In the genomic region with DNA sequence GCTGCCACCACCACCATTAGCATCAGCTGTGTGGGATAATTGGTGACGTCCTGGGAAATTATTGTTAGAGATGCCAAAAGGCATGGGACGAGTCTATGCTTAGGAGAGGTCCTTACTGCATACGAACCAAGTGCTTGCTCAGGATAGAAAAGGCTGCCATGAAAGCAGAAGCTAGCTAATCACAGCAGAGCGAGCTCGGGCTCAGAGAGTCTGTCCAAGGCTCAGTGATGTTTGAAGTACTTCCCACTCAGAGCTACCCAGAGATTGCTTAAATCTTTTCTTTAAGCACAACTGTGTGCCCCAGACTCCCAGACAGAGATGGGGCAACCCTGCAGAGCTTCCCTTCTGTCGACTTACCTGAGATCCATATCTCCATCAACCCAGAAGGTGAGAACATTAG, we compare ENCODE assay signal across 26 mouse cellular contexts. TPM values are rescaled to one million over a fixed set of nuclear protein-coding genes. Genes with fewer than 3 reads are reported as not detected.
DNase-seq lines count a peak whose midpoint lies in the region; ATAC-seq and TF ChIP-seq lines count a peak whose summit lies in the region.
"Had no signal": no experiment of that assay in that cellular context is flagged by ENCODE, and none has a peak within 500 bp of the region (broad histone marks: within the 10 kb centered on the region; RNA-seq: fewer than 3 reads in every experiment).

No protein-coding gene starts in this region.

- H3K9ac ChIP-seq in heart, embryonic 15.5 days = no peak overlapping the region
- H3K9ac ChIP-seq in intestine, postnatal 0 days (ENCODE audit: low read depth, low read length) = no peak overlapping the region
- H3K9ac ChIP-seq: neural tube, embryonic 15.5 days had no signal

- H3K4me3 ChIP-seq in gastrocnemius, adult 2 months = peak overlapping the region; percentile 65
- H3K4me3 ChIP-seq in heart, embryonic 15.5 days = no peak overlapping the region
- peak overlapping the region; percentile 71 for H3K4me3 ChIP-seq in lung, adult 2 months (replicated peaks; ENCODE audit: extremely low read depth, low read depth, low read length)
- no peak overlapping the region for H3K4me3 ChIP-seq in intestine, postnatal 0 days (ENCODE audit: low read depth, low read length)
- H3K4me3 ChIP-seq: neural tube, embryonic 15.5 days had no signal

- H3K36me3 ChIP-seq in heart, embryonic 15.5 days = no peaks in the 10 kb centered on the region
- no peaks in the 10 kb centered on the region for H3K36me3 ChIP-seq in intestine, postnatal 0 days (ENCODE audit: control insufficient read depth, insufficient read depth)
- H3K36me3 ChIP-seq: G1E; neural tube, embryonic 15.5 days had no signal

- TF ChIP-seq CTCF in gastrocnemius, adult 2 months (IDR thresholded peaks at IDR 0.05) = no peak
- no peak for TF ChIP-seq CTCF in lung, adult 2 months (IDR thresholded peaks at IDR 0.05; ENCODE audit: insufficient read depth, low read length)
- no peak for TF ChIP-seq CTCF in intestine, postnatal 0 days (IDR thresholded peaks at IDR 0.05; ENCODE audit: low read depth)

- DNase-seq in gastrocnemius, adult 2 months = no peak
- no peak for DNase-seq in gastrocnemius, adult 8-10 months (ENCODE audit: low spot score in 2 of 2)
- DNase-seq in heart, postnatal 14 days = no peak
- no peak for DNase-seq in lung, adult 2 months
- DNase-seq in lung, postnatal 14 days = no peak
- DNase-seq: adrenal gland, postnatal 14 days; cerebellum, adult 18-20 months; cerebellum, postnatal 25 days; embryo, embryonic 11 days; gastrocnemius, postnatal 10 days; kidney, postnatal 25 days; right cerebral cortex, postnatal 14 days; thymus, adult 2 months had no signal

- peak overlapping the region; percentile 43 for H3K4me2 ChIP-seq in heart, embryonic 15.5 days
- no peak overlapping the region for H3K4me2 ChIP-seq in intestine, postnatal 0 days (replicated peaks; ENCODE audit: low read depth)
- H3K4me2 ChIP-seq: neural tube, embryonic 15.5 days had no signal

- no peak for TF ChIP-seq POLR2A in lung, adult 2 months (IDR thresholded peaks at IDR 0.05; ENCODE audit: borderline replicate concordance, extremely low read depth, low read depth, low read length)

- H3K27ac ChIP-seq in gastrocnemius, adult 2 months = peak overlapping the region; percentile 90
- H3K27ac ChIP-seq in heart, embryonic 15.5 days = peak overlapping the region; percentile 89
- H3K27ac ChIP-seq in intestine, postnatal 0 days (ENCODE audit: low read depth, low read length) = 0 out of 2 replicates have a peak overlapping the region, but pooled peaks have one; percentile 23

- intact Hi-C loops in gastrocnemius, adult 2 months (cut with DNase I) = no loop called here
- intact Hi-C loops in heart, postnatal 14 days (cut with DNase I) = no loop called here

- peaks cover 26% of the 10 kb centered on the region for H3K4me1 ChIP-seq in heart, embryonic 15.5 days (replicated peaks)
- H3K4me1 ChIP-seq in lung, adult 2 months (ENCODE audit: control insufficient read depth, insufficient read depth, low read length) = peaks cover 21% of the 10 kb centered on the region
- H3K4me1 ChIP-seq in intestine, postnatal 0 days (replicated peaks; ENCODE audit: control insufficient read depth, insufficient read depth, low read length) = no peaks in the 10 kb centered on the region

- ATAC-seq in heart, embryonic 15.5 days (replicated peaks; ENCODE audit: insufficient number of reproducible peaks, insufficient read depth, low FRiP score, low read depth) = no peak
- ATAC-seq in intestine, postnatal 0 days = no peak
- no peak for ATAC-seq in CD4-positive, CD25-positive, alpha-beta regulatory T cell, adult 4 months
- ATAC-seq: midbrain, embryonic 16.5 days had no signal

- H3K27me3 ChIP-seq in heart, embryonic 15.5 days = no peaks in the 10 kb centered on the region
- H3K27me3 ChIP-seq in intestine, postnatal 0 days (replicated peaks; ENCODE audit: control insufficient read depth, insufficient read depth, low read length) = no peaks in the 10 kb centered on the region
- H3K27me3 ChIP-seq: neural tube, embryonic 15.5 days had no signal

- H3K9me3 ChIP-seq in heart, embryonic 15.5 days (replicated peaks) = no peaks in the 10 kb centered on the region
- no peaks in the 10 kb centered on the region for H3K9me3 ChIP-seq in intestine, postnatal 0 days (ENCODE audit: control insufficient read depth)
- H3K9me3 ChIP-seq: neural tube, embryonic 15.5 days had no signal

- WGBS in heart, embryonic 15.5 days = 72% methylated on average over 6 of the region's 6 CpGs
- 54% methylated on average over 6 of the region's 6 CpGs for whole genome bisulfite sequencing in lung, adult 2 months
- WGBS in intestine, postnatal 0 days = 83% methylated on average over 6 of the region's 6 CpGs

RNA-seq across cellular contexts. Expression of gene Slc10a6, which starts 0.7 kb away (rescaled TPM):
- 1 to 10 TPM in 1 of 2 experiments, under 1 TPM in 1; 0.89 to 3.5 TPM for total RNA-seq in gastrocnemius, adult 2 months (2021)
- 1 to 10 TPM in 2 of 4 experiments, under 1 TPM in 2; 0.75 to 1.1 (median 0.98) TPM for total RNA-seq in gastrocnemius, adult 8-10 months (2022)
- polyA plus RNA-seq in heart, embryonic 15.5 days (2015; fragmentation: Nextera tagmentation; extraction: Ambion mirVana) = 1.5 and 1.7 TPM in 2 replicates
- total RNA-seq in heart, postnatal 14 days (2021) = 10 to 100 TPM in 1 of 2 experiments, 1 to 10 TPM in 1; 8.0 to 10.3 TPM
- polyA plus RNA-seq in lung, adult 2 months (2012; rRNA removed) = 18.7 and 20.6 TPM in 2 replicates
- polyA plus RNA-seq in intestine, postnatal 0 days (2015; fragmentation: Nextera tagmentation; extraction: Ambion mirVana) = 0.38 and 0.56 TPM in 2 replicates
- polyA plus RNA-seq in CD4-positive, CD25-positive, alpha-beta regulatory T cell, adult 4 months (2017; shearing (Covaris generic)) = not detected
- total RNA-seq: left cerebral cortex, postnatal 25 days had no signal
- polyA plus RNA-seq: forebrain, embryonic 11.5 days; G1E had no signal

RNA-seq across cellular contexts. Expression of gene 1700016H13Rik, which starts 27.3 kb away (rescaled TPM):
- total RNA-seq in gastrocnemius, adult 2 months (2021) = under 1 TPM; 0.50 to 0.94 TPM
- total RNA-seq in gastrocnemius, adult 8-10 months (2022) = 1 to 10 TPM in 1 of 4 experiments, under 1 TPM in 3; 0.65 to 1.4 (median 0.83) TPM
- polyA plus RNA-seq in heart, embryonic 15.5 days (2015; fragmentation: Nextera tagmentation; extraction: Ambion mirVana) = 0.24 and 0.34 TPM in 2 replicates
- total RNA-seq in heart, postnatal 14 days (2021) = not detected
- 0.16 and 0.21 TPM in 2 replicates for polyA plus RNA-seq in lung, adult 2 months (2012; rRNA removed)
- 0.23 TPM in 1 of 2 replicates, not detected in the other for polyA plus RNA-seq in intestine, postnatal 0 days (2015; fragmentation: Nextera tagmentation; extraction: Ambion mirVana)
- not detected for polyA plus RNA-seq in CD4-positive, CD25-positive, alpha-beta regulatory T cell, adult 4 months (2017; shearing (Covaris generic))
- total RNA-seq: adrenal gland, postnatal 14 days; G1E; heart, postnatal 10 days; layer of hippocampus, adult 8-10 months; left cerebral cortex, postnatal 25 days; liver, adult 2 months had no signal
- polyA plus RNA-seq: G1E; hindbrain, postnatal 0 days; liver, adult 2 months; spleen, adult 2 months had no signal

Comparison
In these comparisons a context has a peak if more than half of its experiments do, and no peak if none do; other contexts are left out.
1. H3K27ac ChIP-seq: peak in every context shown above with its lines; median percentile 90 in gastrocnemius, adult 2 months; 89 in heart, embryonic 15.5 days; 23 in intestine, postnatal 0 days.
2. H3K4me3 ChIP-seq: peak in gastrocnemius, adult 2 months (single experiment) and lung, adult 2 months (single experiment); none in heart, embryonic 15.5 days (single experiment) and intestine, postnatal 0 days (single experiment).